Mouse (Mus musculus) ZHBTc4 (cell line): ENCODE results near the gene G530012D18Rik.
"Not testable (repeated sequence)": the region's sequence is repeated elsewhere in the genome, so short reads cannot be mapped to it uniquely, and the experiment has no call there.

Experiments used
- DNase-seq: peaks from one replicate; pipeline ENCODE4 v3.0.0-alpha.2; 2011; ENCODE audit warnings: low read depth, low spot score

The G530012D18Rik gene

GRCm38 (mm10) chr1:85575376-85575775 lies at the start of gene G530012D18Rik:
Gene G530012D18Rik, plus strand, starts transcription at chr1:85575676.
- DNase-seq, result not testable (repeated sequence)

GRCm38 (mm10) chr1:85526401-85526800 lies 49.1 kb upstream of the G530012D18Rik start:
- not testable (repeated sequence) for DNase-seq

GRCm38 (mm10) chr1:85528451-85529110 lies 46.9 kb upstream of the G530012D18Rik start:
- DNase-seq, result not testable (repeated sequence)

- DNase-seq, result not testable (repeated sequence)
Observed at GRCm38 (mm10) chr1:85543818-85544217, 31.7 kb upstream of the G530012D18Rik start.

- DNase-seq, result not testable (repeated sequence)
Observed at GRCm38 (mm10) chr1:85546442-85546841, 29.0 kb upstream of the G530012D18Rik start.

- not testable (repeated sequence) for DNase-seq
Observed at GRCm38 (mm10) chr1:85555261-85555660, 20.2 kb upstream of the G530012D18Rik start.

- not testable (repeated sequence) for DNase-seq
Observed at GRCm38 (mm10) chr1:85573554-85573953, 1.9 kb upstream of the G530012D18Rik start.

- DNase-seq, result not testable (repeated sequence)
Observed at GRCm38 (mm10) chr1:85578372-85579010, 3.0 kb downstream of the G530012D18Rik start.

GRCm38 (mm10) chr1:85579199-85580147 lies 4.0 kb downstream of the G530012D18Rik start:
- not testable (repeated sequence) for DNase-seq

GRCm38 (mm10) chr1:85580148-85580534 lies 4.7 kb downstream of the G530012D18Rik start:
- DNase-seq, result not testable (repeated sequence)

GRCm38 (mm10) chr1:85580578-85580977 lies 5.1 kb downstream of the G530012D18Rik start:
- DNase-seq, result not testable (repeated sequence)

GRCm38 (mm10) chr1:85581518-85581917 lies 6.0 kb downstream of the G530012D18Rik start:
- peak; percentile 13 for DNase-seq

- not testable (repeated sequence) for DNase-seq
Observed at GRCm38 (mm10) chr1:85588697-85589096, 13.2 kb downstream of the G530012D18Rik start.

- DNase-seq, result not testable (repeated sequence)
Observed at GRCm38 (mm10) chr1:85592526-85592925, 17.1 kb downstream of the G530012D18Rik start.

- DNase-seq, result not testable (repeated sequence)
Observed at GRCm38 (mm10) chr1:85598271-85599012, 23.0 kb downstream of the G530012D18Rik start, which contains the start of gene Sp110. Gene Sp110, minus strand, starts transcription at chr1:85598817.

- not testable (repeated sequence) for DNase-seq
Observed at GRCm38 (mm10) chr1:85600078-85600477, 24.6 kb downstream of the G530012D18Rik start, which contains the start of gene Sp140. Gene Sp140, plus strand, starts transcription at chr1:85600378.

GRCm38 (mm10) chr1:85600794-85601193 lies 25.3 kb downstream of the G530012D18Rik start:
- not testable (repeated sequence) for DNase-seq

GRCm38 (mm10) chr1:85604341-85604740 lies 28.9 kb downstream of the G530012D18Rik start:
- DNase-seq, result not testable (repeated sequence)

GRCm38 (mm10) chr1:85608361-85608760 lies 32.9 kb downstream of the G530012D18Rik start:
- DNase-seq, result not testable (repeated sequence)

- DNase-seq, result not testable (repeated sequence)
Observed at GRCm38 (mm10) chr1:85610581-85610980, 35.1 kb downstream of the G530012D18Rik start.

GRCm38 (mm10) chr1:85615096-85615495 lies 39.6 kb downstream of the G530012D18Rik start:
- not testable (repeated sequence) for DNase-seq
